Mouse (Mus musculus): ENCODE measurements at regions not wholly inside any gene's neighbourhood (a gene's known extent, or its start where the extent isn't known, plus 50 kb on each side); places are given as distances from the start of the nearest gene placed in this dataset.

- dilution Hi-C loops (cut with MboI; ENCODE audit: extremely low pct_ligation_motif_present, extremely low pct_unique_long_range_greater_than_20kb, low sequenced_read_pairs): no loop called here
Measured at GRCm38 (mm10) chr1:81745024-81745960, 487.6 kb upstream of the Gm9747 start.

GRCm38 (mm10) chr1:81746013-81746412 lies 486.9 kb upstream of the Gm9747 start:
- H3K4me3 ChIP-seq (replicated peaks in 1 of 3; ENCODE audit: low read depth in 2 of 3, low read length in 2 of 3, poor library complexity in 1 of 3): no peak overlapping the region
- TF ChIP-seq POLR2A (IDR thresholded peaks at IDR 0.05; ENCODE audit: low read depth, low read length) (no peak), ZKSCAN1 (IDR thresholded peaks at IDR 0.05; ENCODE audit: borderline replicate concordance, low read depth, low read length) (no peak), GABPA (IDR thresholded peaks at IDR 0.05; ENCODE audit: insufficient replicate concordance, low read depth, low read length) (no peak), UBTF (IDR thresholded peaks at IDR 0.05; ENCODE audit: low read depth, low read length) (no peak), NELFE (IDR thresholded peaks at IDR 0.05; ENCODE audit: low read depth, low read length) (no peak), CTCF (conservative IDR thresholded peaks at IDR 0.05 in 1 of 2, IDR thresholded peaks at IDR 0.05 in 1 of 2; ENCODE audit: low read depth in 2 of 2, low read length in 2 of 2) (no peak), BHLHE40 (IDR thresholded peaks at IDR 0.05; ENCODE audit: low read depth, low read length) (no peak), SMC3 (IDR thresholded peaks at IDR 0.05; ENCODE audit: low read depth, low read length) (no peak), JUND (conservative IDR thresholded peaks at IDR 0.05; ENCODE audit: low read depth, low read length) (no peak)
- H3K9me3 ChIP-seq (replicated peaks; ENCODE audit: low read length): no peaks in the 10 kb centered on the region
- peaks cover 0 to 4% of the 10 kb centered on the region in 2 experiments; a peak in 1 of 4 replicates for H3K4me1 ChIP-seq (ENCODE audit: control insufficient read depth in 1 of 2, insufficient read depth in 2 of 2)
- in situ Hi-C loops (cut with MboI; ENCODE audit: low pct_ligation_motif_present, low pct_unique_long_range_greater_than_20kb, low sequenced_read_pairs): no loop called here
- H3K9ac ChIP-seq (ENCODE audit: insufficient read depth, low read depth): no peak overlapping the region
- no peak overlapping the region for H3K4me2 ChIP-seq (ENCODE audit: insufficient read depth, low read depth, poor library complexity, severe bottlenecking)
- H3K27ac ChIP-seq (ENCODE audit: insufficient read depth, low read depth): no peak overlapping the region
- no peaks in the 10 kb centered on the region for H3K27me3 ChIP-seq (replicated peaks)
- DNase-seq (ENCODE audit: extremely low read depth): no peak
- dilution Hi-C loops (cut with MboI; ENCODE audit: extremely low pct_ligation_motif_present, extremely low pct_unique_long_range_greater_than_20kb, low sequenced_read_pairs): no loop called here
- no peaks in the 10 kb centered on the region for H3K36me3 ChIP-seq (replicated peaks in 1 of 2; ENCODE audit: control insufficient read depth in 1 of 2, insufficient read depth in 1 of 2, low read length in 1 of 2)
- H3K79me2 ChIP-seq (replicated peaks; ENCODE audit: control insufficient read depth, extremely low read depth, insufficient read depth, poor library complexity, severe bottlenecking): no peaks in the 10 kb centered on the region

More at GRCm38 (mm10) chr1:81745024-81745960, 487.6 kb upstream of the Gm9747 start:
- Histone ChIP-seq H3K4me1 (ENCODE audit: control insufficient read depth in 1 of 2, insufficient read depth in 2 of 2) (peaks cover 0 to 4% of the 10 kb centered on the region in 2 experiments; a peak in 1 of 4 replicates), H3K27ac (ENCODE audit: insufficient read depth, low read depth) (no peak overlapping the region), H3K4me2 (ENCODE audit: insufficient read depth, low read depth, poor library complexity, severe bottlenecking) (no peak overlapping the region), H3K79me2 (replicated peaks; ENCODE audit: control insufficient read depth, extremely low read depth, insufficient read depth, poor library complexity, severe bottlenecking) (no peaks in the 10 kb centered on the region), H3K27me3 (replicated peaks) (no peaks in the 10 kb centered on the region), H3K9ac (ENCODE audit: insufficient read depth, low read depth) (no peak overlapping the region), H3K9me3 (replicated peaks; ENCODE audit: low read length) (no peaks in the 10 kb centered on the region), H3K36me3 (replicated peaks in 1 of 2; ENCODE audit: control insufficient read depth in 1 of 2, insufficient read depth in 1 of 2, low read length in 1 of 2) (no peaks in the 10 kb centered on the region), H3K4me3 (replicated peaks in 1 of 3; ENCODE audit: low read depth in 2 of 3, low read length in 2 of 3, poor library complexity in 1 of 3) (no peak overlapping the region)
- DNase-seq (ENCODE audit: extremely low read depth): no peak
- in situ Hi-C loops (cut with MboI; ENCODE audit: low pct_ligation_motif_present, low pct_unique_long_range_greater_than_20kb, low sequenced_read_pairs): no loop called here
- no peak for TF ChIP-seq MAX (IDR thresholded peaks at IDR 0.05; ENCODE audit: low read length)
- TF ChIP-seq ETS1 (conservative IDR thresholded peaks at IDR 0.05; ENCODE audit: low read depth, low read length): no peak
- TF ChIP-seq BHLHE40 (IDR thresholded peaks at IDR 0.05; ENCODE audit: low read depth, low read length): no peak
- TF ChIP-seq E2F4 (IDR thresholded peaks at IDR 0.05; ENCODE audit: insufficient replicate concordance, low read depth, low read length): no peak
- no peak for TF ChIP-seq MAFK (IDR thresholded peaks at IDR 0.05; ENCODE audit: insufficient replicate concordance, low read length)
- no peak for TF ChIP-seq UBTF (IDR thresholded peaks at IDR 0.05; ENCODE audit: low read depth, low read length)
- no peak for TF ChIP-seq POLR2AphosphoS2 (IDR thresholded peaks at IDR 0.05; ENCODE audit: low read depth, low read length)
- no peak for TF ChIP-seq MEF2A (IDR thresholded peaks at IDR 0.05; ENCODE audit: borderline replicate concordance, low read depth, low read length)
- TF ChIP-seq NELFE (IDR thresholded peaks at IDR 0.05; ENCODE audit: low read depth, low read length): no peak
- no peak for TF ChIP-seq PAX5 (IDR thresholded peaks at IDR 0.05; ENCODE audit: low read length)
- TF ChIP-seq CHD1 (IDR thresholded peaks at IDR 0.05; ENCODE audit: low read depth, low read length): no peak
- no peak for TF ChIP-seq ELF1 (IDR thresholded peaks at IDR 0.05; ENCODE audit: low read depth, low read length)
- TF ChIP-seq CTCF (conservative IDR thresholded peaks at IDR 0.05 in 1 of 2, IDR thresholded peaks at IDR 0.05 in 1 of 2; ENCODE audit: low read depth in 2 of 2, low read length in 2 of 2): no peak
- no peak for TF ChIP-seq MAZ (IDR thresholded peaks at IDR 0.05; ENCODE audit: low read depth, low read length)
- TF ChIP-seq POLR2A (IDR thresholded peaks at IDR 0.05; ENCODE audit: low read depth, low read length): no peak
- TF ChIP-seq HCFC1 (IDR thresholded peaks at IDR 0.05; ENCODE audit: low read depth, low read length): no peak
- no peak for TF ChIP-seq CHD2 (IDR thresholded peaks at IDR 0.05; ENCODE audit: low read length)

Data from CH12.LX (cell line).